Mouse (Mus musculus) spleen, adult 2 months (tissue): Measurements from ENCODE around the gene Tbxas1.

Experiments
- CTCF ChIP-seq: fragments of 200-500 bp; IDR thresholded peaks from 2 replicates; pipeline ENCODE4 v1.5.1; 2011; ENCODE audit warnings: mild to moderate bottlenecking, inconsistent platforms; ENCODE audit not compliant: insufficient read depth, insufficient read length, insufficient replicate concordance; ENCODE audit errors: extremely low read depth
- POLR2A ChIP-seq: fragments of 200-500 bp; IDR thresholded peaks from 2 replicates; pipeline ENCODE4 v1.6.1; 2011; ENCODE audit warnings: low read depth, low read length, inconsistent platforms

DNA sequence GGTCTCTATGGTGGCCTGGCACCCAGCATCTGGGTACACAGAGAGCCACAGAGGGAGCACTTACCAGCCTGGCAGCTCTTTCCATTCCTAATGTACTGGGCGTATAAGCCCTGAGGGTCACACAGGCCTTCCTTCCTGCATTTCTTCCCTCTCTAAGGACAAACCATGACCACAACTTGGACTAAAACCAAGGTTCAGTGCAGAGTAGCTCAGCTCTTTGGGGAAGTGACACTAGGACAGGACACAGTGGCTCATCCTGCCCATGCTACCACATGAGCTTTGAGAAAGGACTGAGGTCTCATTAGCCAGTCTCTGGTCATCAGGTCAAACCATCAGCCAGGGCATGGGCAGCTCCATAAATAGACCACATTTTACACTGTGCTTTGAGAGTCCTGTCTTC, 65.8 kb downstream of the Tbxas1 start:
- TF ChIP-seq POLR2A: no peak
- no peak for TF ChIP-seq CTCF
